Mouse (Mus musculus) kidney, postnatal 0 days (tissue): ENCODE measurements around the gene P4ha2. TPM values are rescaled to one million over a fixed set of nuclear protein-coding genes. Genes with fewer than 3 reads are reported as not detected.

Experiments used
- ATAC-seq: fragments of 200-750 bp; cut with Nextera tagmentation; replicated peaks from 2 replicates; pipeline ENCODE4 v1.8.0; 2017; ENCODE audit warnings: low read depth, moderate number of reproducible peaks, moderate TSS enrichment, moderate library complexity; ENCODE audit not compliant: low FRiP score
- DNase-seq: peaks from one replicate; pipeline ENCODE4 v3.0.0-alpha.2; 2016; ENCODE audit warnings: low spot score
- H3K27ac ChIP-seq: fragments of 300-500 bp; sonication (generic); 2 replicates; pipeline ENCODE4 v1.5.1; 2014; ENCODE audit warnings: mild to moderate bottlenecking
- H3K27me3 ChIP-seq: fragments of 300-500 bp; sonication (generic); 2 replicates; pipeline ENCODE4 v1.6.1; 2014; ENCODE audit warnings: low read length, mixed read lengths; ENCODE audit not compliant: insufficient read depth
- H3K36me3 ChIP-seq: fragments of 300-500 bp; sonication (generic); 2 replicates; pipeline ENCODE4 v1.6.1; 2014; ENCODE audit warnings: low read length, mixed read lengths; ENCODE audit not compliant: insufficient read depth
- H3K4me1 ChIP-seq: fragments of 300-500 bp; sonication (generic); replicated peaks from 2 replicates; pipeline ENCODE4 v1.6.1; 2014; ENCODE audit warnings: antibody characterized with exemption, low read length, mixed read lengths; ENCODE audit not compliant: insufficient read depth
- H3K4me2 ChIP-seq: fragments of 300-500 bp; sonication (generic); 2 replicates; pipeline ENCODE4 v1.6.1; 2014; ENCODE audit warnings: mild to moderate bottlenecking, low read length, moderate library complexity, mixed read lengths
- H3K4me3 ChIP-seq: fragments of 300-500 bp; sonication (generic); replicated peaks from 2 replicates; pipeline ENCODE4 v1.5.1; 2014; ENCODE audit warnings: low read depth, low read length
- H3K9ac ChIP-seq: fragments of 300-500 bp; sonication (generic); 2 replicates; pipeline ENCODE4 v1.6.1; 2014; ENCODE audit warnings: low read depth, low read length
- H3K9me3 ChIP-seq: fragments of 300-500 bp; sonication (generic); replicated peaks from 2 replicates; pipeline ENCODE4 v1.6.1; 2016; ENCODE audit warnings: low read length, inconsistent platforms, mixed read lengths
- CTCF ChIP-seq: IDR thresholded peaks from 2 replicates; pipeline ENCODE4 v1.5.1; 2016; ENCODE audit warnings: antibody characterized with exemption, low read depth, mild to moderate bottlenecking, moderate library complexity
- WGBS: fragments of 180-500 bp; shearing (Covaris S2); extraction: QIAGEN DNeasy Blood & Tissue Kit; methylation state at CpG from one replicate; pipeline ENCODE4 v1.1.7; 2014; 5-methylcytosine and 5-hydroxymethylcytosine counted together
- polyA plus RNA-seq: library from polyadenylated mRNA; unstranded; fragments of >200 nt; fragmentation: Nextera tagmentation; extraction: Ambion mirVana; gene quantifications from 2 replicates; pipeline ENCODE4 v1.2.1, GENCODE M21; 2015

Gene P4ha2
- polyA plus RNA-seq, 1 experiment from 2014 or later, result 11.2 TPM

- WGBS, result 54% methylated on average over 9 of the region's 9 CpGs
- no peak for ATAC-seq
- H3K4me1 ChIP-seq, result peaks cover 31% of the 10 kb centered on the region
- H3K4me3 ChIP-seq, result no peak overlapping the region
- H3K4me2 ChIP-seq, result no peak overlapping the region
- H3K36me3 ChIP-seq, result no peaks in the 10 kb centered on the region
- DNase-seq, result peak; percentile 58
- TF ChIP-seq CTCF, result no peak
- H3K9me3 ChIP-seq, result no peaks in the 10 kb centered on the region
- no peaks in the 10 kb centered on the region for H3K27me3 ChIP-seq
- no peak overlapping the region for H3K9ac ChIP-seq
- H3K27ac ChIP-seq, result no peak overlapping the region
Measured at GRCm38 (mm10) chr11:54062753-54063471, 37.0 kb upstream of the P4ha2 start.

DNA sequence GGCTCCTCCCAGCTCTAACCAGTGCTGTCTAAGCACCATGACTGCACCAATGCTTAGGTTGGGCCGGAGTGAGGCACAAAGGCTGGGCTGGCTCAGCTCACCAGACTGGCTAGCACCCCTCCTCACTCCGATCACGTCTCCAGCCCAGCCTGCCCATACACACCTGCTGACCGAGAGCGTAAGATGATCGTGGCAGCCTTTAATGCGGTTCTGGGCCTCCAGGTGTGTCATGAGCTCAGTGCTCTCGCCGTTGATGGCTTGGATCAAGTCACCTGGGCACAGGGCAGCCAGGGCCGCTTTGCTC lies 36.5 kb upstream of the P4ha2 start:
- ATAC-seq (no peak), DNase-seq (no peak)
- Histone ChIP-seq H3K9me3 (no peaks in the 10 kb centered on the region), H3K9ac (no peak overlapping the region), H3K27ac (no peak overlapping the region), H3K27me3 (no peaks in the 10 kb centered on the region), H3K4me3 (no peak overlapping the region), H3K4me2 (no peak overlapping the region), H3K36me3 (no peaks in the 10 kb centered on the region), H3K4me1 (peaks cover 31% of the 10 kb centered on the region)
- WGBS, result 84% methylated on average over 10 of the region's 10 CpGs
- no peak for TF ChIP-seq CTCF

DNA sequence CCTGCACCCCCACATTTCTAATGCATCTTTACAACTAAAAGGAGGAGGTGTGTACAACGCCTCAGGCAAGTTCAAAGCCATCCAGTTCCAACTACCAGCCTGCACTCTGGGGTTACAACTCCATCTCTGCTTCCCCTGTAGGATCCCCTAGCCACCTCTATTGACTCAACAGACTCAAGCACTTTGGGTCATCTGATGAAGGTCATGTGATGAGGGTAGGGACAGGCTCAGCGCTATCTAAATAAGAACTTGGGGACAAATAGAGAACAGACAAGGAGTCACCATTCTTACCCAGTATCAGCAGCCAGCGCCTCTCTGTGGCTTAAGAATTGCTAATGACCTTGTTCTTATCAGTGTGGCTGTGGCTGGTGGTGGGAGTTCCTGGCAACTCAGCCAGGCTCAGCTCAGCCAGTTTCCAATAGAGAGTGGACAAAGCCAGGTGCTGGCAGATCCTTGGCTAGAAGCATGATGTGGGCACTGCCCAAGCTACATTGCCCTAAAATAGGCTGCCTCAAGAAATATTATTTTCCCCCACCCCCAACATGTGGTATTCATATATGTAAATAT lies 35.4 kb upstream of the P4ha2 start:
- no peak for TF ChIP-seq CTCF
- no peak overlapping the region for H3K27ac ChIP-seq
- H3K9me3 ChIP-seq, result no peaks in the 10 kb centered on the region
- H3K27me3 ChIP-seq, result no peaks in the 10 kb centered on the region
- 90% methylated on average over 3 of the region's 3 CpGs for WGBS
- ATAC-seq, result no peak
- no peak overlapping the region for H3K9ac ChIP-seq
- H3K36me3 ChIP-seq, result no peaks in the 10 kb centered on the region
- DNase-seq, result no peak
- H3K4me2 ChIP-seq, result no peak overlapping the region
- no peak overlapping the region for H3K4me3 ChIP-seq
- peaks cover 36% of the 10 kb centered on the region for H3K4me1 ChIP-seq

DNA sequence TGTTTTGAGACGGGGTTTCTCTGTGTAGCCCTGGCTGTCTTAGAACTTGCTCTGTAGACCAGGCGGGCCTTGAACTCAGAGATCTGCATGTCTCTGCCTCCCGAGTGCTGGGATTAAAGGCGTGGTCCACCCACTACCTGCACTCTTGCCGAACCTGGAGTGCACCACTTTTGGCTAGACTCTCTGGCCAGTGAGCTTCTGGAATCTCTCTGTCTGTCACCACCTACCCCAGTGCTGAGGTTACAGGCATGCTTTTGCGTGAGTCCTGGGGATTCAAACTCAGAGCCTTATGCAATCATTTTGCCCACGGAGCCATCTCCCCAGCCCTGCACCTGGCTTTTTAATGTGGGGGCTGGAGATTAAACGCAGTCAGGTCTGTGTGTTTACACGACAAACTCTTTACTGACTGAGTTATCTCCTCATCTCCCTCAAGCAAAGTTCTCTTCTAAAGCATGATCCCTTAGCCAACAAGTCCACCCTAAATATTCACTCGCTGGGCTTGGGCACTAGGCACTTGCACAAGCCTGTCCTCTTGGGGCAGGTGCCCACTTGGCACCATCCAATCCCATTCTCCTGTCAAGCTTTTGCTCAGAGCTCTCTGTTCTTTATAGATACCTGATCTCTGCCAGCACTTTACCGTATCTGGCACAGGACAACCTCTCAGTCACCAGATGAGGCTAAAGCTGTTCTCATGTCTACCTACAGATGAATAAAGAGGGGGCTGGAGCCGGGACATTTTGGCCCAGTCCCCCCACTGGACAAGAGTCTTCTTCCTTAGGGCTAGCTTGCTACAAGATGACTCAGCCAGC lies 34.6 kb upstream of the P4ha2 start:
- Histone ChIP-seq H3K4me2 (no peak overlapping the region), H3K36me3 (no peaks in the 10 kb centered on the region), H3K9ac (no peak overlapping the region), H3K27me3 (no peaks in the 10 kb centered on the region), H3K4me1 (peaks cover 33% of the 10 kb centered on the region), H3K4me3 (no peak overlapping the region), H3K27ac (no peak overlapping the region), H3K9me3 (no peaks in the 10 kb centered on the region)
- WGBS, result 90% methylated on average over 12 of the region's 12 CpGs
- no peak for TF ChIP-seq CTCF
- no peak for ATAC-seq
- DNase-seq, result no peak

GRCm38 (mm10) chr11:54065915-54066178 lies 34.0 kb upstream of the P4ha2 start:
- no peak overlapping the region for H3K27ac ChIP-seq
- no peaks in the 10 kb centered on the region for H3K9me3 ChIP-seq
- no peaks in the 10 kb centered on the region for H3K36me3 ChIP-seq
- DNase-seq (no peak), ATAC-seq (no peak)
- no peak for TF ChIP-seq CTCF
- H3K4me2 ChIP-seq, result no peak overlapping the region
- no peak overlapping the region for H3K9ac ChIP-seq
- 76% methylated on average over 4 of the region's 4 CpGs for WGBS
- H3K4me3 ChIP-seq, result no peak overlapping the region
- H3K4me1 ChIP-seq, result peaks cover 27% of the 10 kb centered on the region
- H3K27me3 ChIP-seq, result no peaks in the 10 kb centered on the region

GRCm38 (mm10) chr11:54066400-54066799 lies 33.5 kb upstream of the P4ha2 start:
- DNase-seq (no peak), ATAC-seq (no peak)
- no peak overlapping the region for H3K9ac ChIP-seq
- no peaks in the 10 kb centered on the region for H3K27me3 ChIP-seq
- peaks cover 26% of the 10 kb centered on the region for H3K4me1 ChIP-seq
- H3K4me3 ChIP-seq, result no peak overlapping the region
- WGBS, result 55% methylated on average over 5 of the region's 5 CpGs
- H3K27ac ChIP-seq, result no peak overlapping the region
- H3K9me3 ChIP-seq, result no peaks in the 10 kb centered on the region
- no peak overlapping the region for H3K4me2 ChIP-seq
- H3K36me3 ChIP-seq, result no peaks in the 10 kb centered on the region
- no peak for TF ChIP-seq CTCF
